In the genomic region with DNA sequence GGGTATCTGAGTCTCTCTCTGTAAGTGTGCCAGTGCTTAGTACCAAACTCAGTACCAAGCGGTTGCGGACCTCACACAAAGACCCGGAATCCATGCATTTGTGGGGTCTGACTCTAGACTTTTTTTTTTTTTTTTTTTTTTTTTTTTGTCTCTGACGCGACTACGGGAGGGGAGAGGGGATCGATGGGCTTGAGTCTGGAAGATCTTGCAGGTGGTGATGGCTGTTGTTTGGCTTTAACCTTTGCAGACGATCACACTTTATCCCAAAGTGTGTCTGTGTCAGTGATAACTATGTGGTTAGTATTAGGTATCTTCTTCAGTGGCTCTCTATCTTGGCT, we compare ENCODE assay signal across 7 mouse cellular contexts. TPM values are rescaled to one million over a fixed set of nuclear protein-coding genes. Genes with fewer than 3 reads are reported as not detected.
DNase-seq lines count a peak whose midpoint lies in the region; ATAC-seq and TF ChIP-seq lines count a peak whose summit lies in the region.

No protein-coding gene starts in this region.

- H3K9me3 ChIP-seq in lung, embryonic 16.5 days (ENCODE audit: control insufficient read depth, low read length) = peaks cover 16% of the 10 kb centered on the region
- peaks cover 9% of the 10 kb centered on the region; the same call in 1 of the 2 replicates for H3K9me3 ChIP-seq in embryonic facial prominence, embryonic 12.5 days
- no peaks in the 10 kb centered on the region; the same call in 1 of the 2 replicates for H3K9me3 ChIP-seq in limb, embryonic 10.5 days (replicated peaks)

- peak overlapping the region; percentile 100 for H3K9ac ChIP-seq in lung, embryonic 16.5 days (ENCODE audit: low read length)
- H3K9ac ChIP-seq in embryonic facial prominence, embryonic 12.5 days = peak overlapping the region; percentile 83

- ATAC-seq in lung, embryonic 16.5 days (ENCODE audit: low read depth) = no peak; the same call in 1 of the 2 replicates
- ATAC-seq in embryonic facial prominence, embryonic 12.5 days (ENCODE audit: insufficient number of reproducible peaks, insufficient read depth, low FRiP score, low TSS enrichment) = peak; percentile 38; the same call in 1 of the 2 replicates

- H3K4me2 ChIP-seq in lung, embryonic 16.5 days (ENCODE audit: low read depth, low read length) = peak overlapping the region; percentile 62
- peak overlapping the region; percentile 54 for H3K4me2 ChIP-seq in embryonic facial prominence, embryonic 12.5 days (replicated peaks)

- H3K4me1 ChIP-seq in lung, embryonic 16.5 days (replicated peaks; ENCODE audit: control insufficient read depth, insufficient read depth, low read length) = peaks cover 3% of the 10 kb centered on the region; the same call in 1 of the 2 replicates
- no peaks in the 10 kb centered on the region for H3K4me1 ChIP-seq in embryonic facial prominence, embryonic 12.5 days
- no peaks in the 10 kb centered on the region for H3K4me1 ChIP-seq in limb, embryonic 10.5 days
- H3K4me1 ChIP-seq in small intestine, adult 2 months (ENCODE audit: control insufficient read depth, insufficient read depth, insufficient read length, low read length) = peaks cover 2% of the 10 kb centered on the region; the same call in 1 of the 2 replicates

- TF ChIP-seq POLR2A in small intestine, adult 2 months (IDR thresholded peaks at IDR 0.05; ENCODE audit: low read depth, low read length) = no peak

- H3K36me3 ChIP-seq in lung, embryonic 16.5 days (ENCODE audit: control insufficient read depth, insufficient read depth, low read length) = peaks cover 38% of the 10 kb centered on the region
- peaks cover 38% of the 10 kb centered on the region for H3K36me3 ChIP-seq in embryonic facial prominence, embryonic 12.5 days
- peaks cover 45% of the 10 kb centered on the region for H3K36me3 ChIP-seq in limb, embryonic 10.5 days
- H3K36me3 ChIP-seq in small intestine, adult 2 months (ENCODE audit: control insufficient read depth, insufficient read depth, low read length) = peaks cover 25% of the 10 kb centered on the region

- H3K27ac ChIP-seq in lung, embryonic 16.5 days (ENCODE audit: low read length) = no peak overlapping the region
- H3K27ac ChIP-seq in embryonic facial prominence, embryonic 12.5 days = peak overlapping the region; percentile 84
- H3K27ac ChIP-seq in limb, embryonic 10.5 days = peak overlapping the region; percentile 97
- H3K27ac ChIP-seq in small intestine, adult 2 months (ENCODE audit: insufficient read depth, low read depth, low read length) = no peak overlapping the region

- TF ChIP-seq CTCF in small intestine, adult 2 months (IDR thresholded peaks at IDR 0.05; ENCODE audit: extremely low read depth, insufficient read length, insufficient replicate concordance, low read depth, low read length) = no peak

- WGBS in lung, embryonic 16.5 days = under 1% methylated on average over 7 of the region's 8 CpGs
- WGBS in embryonic facial prominence, embryonic 12.5 days = under 1% methylated on average over 8 of the region's 8 CpGs
- 4% methylated on average over 8 of the region's 8 CpGs for WGBS in limb, embryonic 10.5 days
- WGBS in small intestine, adult 2 months = 3% methylated on average over 8 of the region's 8 CpGs

- no peak for DNase-seq in lung, postnatal 36 days
- no peak for DNase-seq in limb, embryonic 10.5 days (ENCODE audit: low spot score)
- DNase-seq in layer of hippocampus, adult 11-12 months (ENCODE audit: low spot score) = no peak
- DNase-seq in thymus, adult 18-20 months = no peak

- H3K27me3 ChIP-seq in lung, embryonic 16.5 days (ENCODE audit: control insufficient read depth, insufficient read depth, low read depth, low read length) = no peaks in the 10 kb centered on the region
- H3K27me3 ChIP-seq in embryonic facial prominence, embryonic 12.5 days = no peaks in the 10 kb centered on the region
- no peaks in the 10 kb centered on the region for H3K27me3 ChIP-seq in limb, embryonic 10.5 days (ENCODE audit: low read depth, poor library complexity, severe bottlenecking)
- H3K27me3 ChIP-seq in small intestine, adult 2 months (ENCODE audit: control insufficient read depth, insufficient read depth, low read length) = no peaks in the 10 kb centered on the region

- peak overlapping the region; percentile 91 for H3K4me3 ChIP-seq in lung, embryonic 16.5 days (ENCODE audit: low read length)
- H3K4me3 ChIP-seq in embryonic facial prominence, embryonic 12.5 days = peak overlapping the region; percentile 69
- H3K4me3 ChIP-seq in limb, embryonic 10.5 days = peak overlapping the region; percentile 94
- H3K4me3 ChIP-seq in small intestine, adult 2 months (ENCODE audit: low read depth, low read length) = peak overlapping the region; percentile 90

RNA-seq across cellular contexts. Expression of gene Zfp606, which starts 0.9 kb away (rescaled TPM):
- 21.6 TPM in 2 replicates for polyA plus RNA-seq in lung, embryonic 16.5 days (2015; fragmentation: Nextera tagmentation; extraction: Ambion mirVana)
- polyA plus RNA-seq in embryonic facial prominence, embryonic 12.5 days (2016; fragmentation: Nextera tagmentation; extraction: Ambion mirVana) = 36.1 and 38.2 TPM in 2 replicates
- 29.8 and 36.1 TPM in 2 replicates for polyA plus RNA-seq in limb, embryonic 10.5 days (2016; fragmentation: Nextera tagmentation; extraction: Ambion mirVana)
- polyA plus RNA-seq in small intestine, adult 2 months (2012; rRNA removed) = 1.0 and 1.1 TPM in 2 replicates

RNA-seq across cellular contexts. Expression of gene 2900092C05Rik, which starts 33.3 kb away (rescaled TPM):
- not detected in 2 replicates for polyA plus RNA-seq in lung, embryonic 16.5 days (2015; fragmentation: Nextera tagmentation; extraction: Ambion mirVana)
- not detected in 2 replicates for polyA plus RNA-seq in embryonic facial prominence, embryonic 12.5 days (2016; fragmentation: Nextera tagmentation; extraction: Ambion mirVana)
- not detected in 2 replicates for polyA plus RNA-seq in limb, embryonic 10.5 days (2016; fragmentation: Nextera tagmentation; extraction: Ambion mirVana)
- polyA plus RNA-seq in small intestine, adult 2 months (2012; rRNA removed) = not detected in 2 replicates

RNA-seq across cellular contexts. Expression of gene Zfp551, which starts 56.4 kb away (rescaled TPM):
- 3.2 and 3.7 TPM in 2 replicates for polyA plus RNA-seq in lung, embryonic 16.5 days (2015; fragmentation: Nextera tagmentation; extraction: Ambion mirVana)
- 5.4 and 5.8 TPM in 2 replicates for polyA plus RNA-seq in embryonic facial prominence, embryonic 12.5 days (2016; fragmentation: Nextera tagmentation; extraction: Ambion mirVana)
- 4.6 and 4.8 TPM in 2 replicates for polyA plus RNA-seq in limb, embryonic 10.5 days (2016; fragmentation: Nextera tagmentation; extraction: Ambion mirVana)
- polyA plus RNA-seq in small intestine, adult 2 months (2012; rRNA removed) = 0.06 and 0.09 TPM in 2 replicates

Comparison
In these comparisons a context has a peak if more than half of its experiments do, and no peak if none do; other contexts are left out.
1. H3K27ac ChIP-seq: peak in embryonic facial prominence, embryonic 12.5 days (single experiment) and limb, embryonic 10.5 days (single experiment); none in lung, embryonic 16.5 days (single experiment) and small intestine, adult 2 months (single experiment).
2. RNA of gene Zfp606, which starts 0.9 kb away (polyA plus RNA-seq): 36.1 to 38.2 TPM in embryonic facial prominence, embryonic 12.5 days, 29.8 to 36.1 TPM in limb, embryonic 10.5 days and 21.6 TPM in lung, embryonic 16.5 days; 1.0 to 1.1 TPM in small intestine, adult 2 months; every median in the first group is over 10 times any median in the second.
3. Peak in every context shown above with its lines, with median percentiles within 50 percentile points of each other: H3K4me3 ChIP-seq.